Mouse (Mus musculus) forebrain, postnatal 0 days (tissue): ENCODE data around the gene Dbil5. TPM values are rescaled to one million over a fixed set of nuclear protein-coding genes. Genes with fewer than 3 reads are reported as not detected.

Experiments
- ATAC-seq: fragments of 200-750 bp; cut with Nextera tagmentation; 2 replicates; pipeline ENCODE4 v1.8.0; 2017; ENCODE audit warnings: mild to moderate bottlenecking, moderate library complexity
- DNase-seq: peaks from one replicate; pipeline ENCODE4 v3.0.0-alpha.2; 2015
- H3K27ac ChIP-seq: fragments of 300-500 bp; sonication (generic); 2 replicates; pipeline ENCODE4 v1.5.1; 2014; ENCODE audit warnings: low read depth, mild to moderate bottlenecking, antibody characterized with exemption, low read length, moderate library complexity, mixed read lengths
- H3K27me3 ChIP-seq: fragments of 300-500 bp; sonication (generic); 2 replicates; pipeline ENCODE4 v1.6.1; 2014; ENCODE audit warnings: mild to moderate bottlenecking, low read length, mixed read lengths; ENCODE audit not compliant: insufficient read depth
- H3K36me3 ChIP-seq: fragments of 300-500 bp; sonication (generic); 2 replicates; pipeline ENCODE4 v1.6.1; 2014; ENCODE audit warnings: mild to moderate bottlenecking, moderate library complexity; ENCODE audit not compliant: insufficient read depth
- H3K4me1 ChIP-seq: fragments of 300-500 bp; sonication (generic); 2 replicates; pipeline ENCODE4 v1.6.1; 2014; ENCODE audit warnings: antibody characterized with exemption; ENCODE audit not compliant: insufficient read depth
- H3K4me2 ChIP-seq: fragments of 300-500 bp; sonication (generic); 2 replicates; pipeline ENCODE4 v1.6.1; 2014; ENCODE audit warnings: low read depth, mild to moderate bottlenecking, moderate library complexity
- H3K4me3 ChIP-seq: fragments of 300-500 bp; sonication (generic); 2 replicates; pipeline ENCODE4 v1.5.1; 2014; ENCODE audit warnings: low read depth, low read length, mixed read lengths
- H3K9ac ChIP-seq: fragments of 300-500 bp; sonication (generic); 2 replicates; pipeline ENCODE4 v1.6.1; 2014; ENCODE audit warnings: mild to moderate bottlenecking
- H3K9me3 ChIP-seq: fragments of 300-500 bp; sonication (generic); 2 replicates; pipeline ENCODE4 v1.6.1; 2016; ENCODE audit warnings: low read length
- CTCF ChIP-seq: sonication (generic); IDR thresholded peaks from 2 replicates; pipeline ENCODE4 v1.5.1; 2016; ENCODE audit warnings: antibody characterized with exemption, control low read depth, low read depth
- WGBS: fragments of 180-500 bp; shearing (Covaris S2); extraction: QIAGEN DNeasy Blood & Tissue Kit; methylation state at CpG from one replicate; pipeline ENCODE4 v1.1.7; 2014; 5-methylcytosine and 5-hydroxymethylcytosine counted together
- polyA plus RNA-seq: library from polyadenylated mRNA; unstranded; fragments of >200 nt; fragmentation: Nextera tagmentation; extraction: Ambion mirVana; gene quantifications from 2 replicates; pipeline ENCODE4 v1.2.1, GENCODE M21; 2015
- total RNA-seq: library from RNA; depleted of rRNA; stranded (reverse); fragments of >200 nt; gene quantifications from 2 replicates; pipeline ENCODE4 v1.2.3, GENCODE M21; 2014

The Dbil5 gene
- total and polyA plus RNA-seq, 2 experiments from 2014 or later, result 0.43 to 1.2 TPM

GRCm38 (mm10) chr11:76239750-76240149 lies 22.3 kb downstream of the Dbil5 start:
- ATAC-seq (no peak), DNase-seq (no peak)
- Histone ChIP-seq H3K27me3 (no peaks in the 10 kb centered on the region), H3K4me3 (no peak overlapping the region), H3K9ac (no peak overlapping the region), H3K27ac (no peak overlapping the region), H3K4me2 (no peak overlapping the region), H3K9me3 (no peaks in the 10 kb centered on the region), H3K36me3 (peaks cover 23% of the 10 kb centered on the region), H3K4me1 (peaks cover 6% of the 10 kb centered on the region; the same call in 1 of the 2 replicates)
- 97% methylated on average over 2 of the region's 2 CpGs for WGBS
- TF ChIP-seq CTCF, result no peak

GRCm38 (mm10) chr11:76242901-76243810 lies 25.7 kb downstream of the Dbil5 start, which contains the start of the genes Mrm3 and Glod4:
Gene Mrm3, plus strand, starts transcription at chr11:76243715.
Gene Glod4, minus strand, starts transcription at chr11:76243725.
- no peak for TF ChIP-seq CTCF

GRCm38 (mm10) chr11:76243811-76244546 lies 26.6 kb downstream of the Dbil5 start:
- H3K36me3 ChIP-seq, result peaks cover 16% of the 10 kb centered on the region
- ATAC-seq (peak; percentile 42), DNase-seq (peak; percentile 50)
- no peaks in the 10 kb centered on the region for H3K9me3 ChIP-seq
- no peaks in the 10 kb centered on the region for H3K27me3 ChIP-seq
- H3K4me3 ChIP-seq, result peak overlapping the region; percentile 83
- peaks cover 6% of the 10 kb centered on the region; the same call in 1 of the 2 replicates for H3K4me1 ChIP-seq
- TF ChIP-seq CTCF, result no peak
- peak overlapping the region; percentile 82 for H3K27ac ChIP-seq
- 4% methylated on average over 34 of the region's 34 CpGs for WGBS
- H3K9ac ChIP-seq, result peak overlapping the region; percentile 74
- peak overlapping the region; percentile 76 for H3K4me2 ChIP-seq

More at GRCm38 (mm10) chr11:76242901-76243810, 25.7 kb downstream of the Dbil5 start, which contains the start of the genes Mrm3 and Glod4:
- Histone ChIP-seq H3K4me1 (peaks cover 6% of the 10 kb centered on the region; the same call in 1 of the 2 replicates), H3K9me3 (no peaks in the 10 kb centered on the region), H3K27me3 (no peaks in the 10 kb centered on the region), H3K4me3 (peak within 1 kb of the TSS; percentile 83), H3K27ac (peak within 1 kb of the TSS; percentile 82), H3K9ac (peak within 1 kb of the TSS; percentile 74), H3K36me3 (peaks cover 9% of the 10 kb centered on the region), H3K4me2 (peak within 1 kb of the TSS; percentile 76)
- 1% methylated on average over 61 of the region's 61 CpGs for WGBS
- peak; percentile 96 for ATAC-seq
- peak; percentile 97 for DNase-seq

GRCm38 (mm10) chr11:76246439-76246838 lies 29.0 kb downstream of the Dbil5 start:
- Histone ChIP-seq H3K9me3 (no peaks in the 10 kb centered on the region), H3K36me3 (peaks cover 30% of the 10 kb centered on the region), H3K27ac (no peak overlapping the region), H3K4me1 (peaks cover 6% of the 10 kb centered on the region; the same call in 1 of the 2 replicates), H3K4me3 (no peak overlapping the region), H3K4me2 (no peak overlapping the region), H3K9ac (no peak overlapping the region), H3K27me3 (no peaks in the 10 kb centered on the region)
- TF ChIP-seq CTCF, result no peak
- no peak for DNase-seq
- ATAC-seq, result no peak

- no peak for ATAC-seq
- WGBS, result 50% methylated on average over 2 of the region's 2 CpGs
- Histone ChIP-seq H3K4me3 (no peak overlapping the region), H3K4me2 (no peak overlapping the region), H3K27ac (no peak overlapping the region), H3K36me3 (peaks cover 30% of the 10 kb centered on the region), H3K9me3 (no peaks in the 10 kb centered on the region), H3K4me1 (peaks cover 6% of the 10 kb centered on the region; the same call in 1 of the 2 replicates), H3K27me3 (no peaks in the 10 kb centered on the region), H3K9ac (no peak overlapping the region)
- 0 out of 2 replicates have a peak, but pooled peaks have one; percentile 21 for TF ChIP-seq CTCF
- DNase-seq, result no peak
Measured at GRCm38 (mm10) chr11:76247239-76247638, 29.8 kb downstream of the Dbil5 start.

- ATAC-seq (no peak), DNase-seq (no peak)
- no peaks in the 10 kb centered on the region for H3K9me3 ChIP-seq
- no peak overlapping the region for H3K4me2 ChIP-seq
- peaks cover 30% of the 10 kb centered on the region for H3K36me3 ChIP-seq
- no peaks in the 10 kb centered on the region for H3K27me3 ChIP-seq
- H3K9ac ChIP-seq, result no peak overlapping the region
- no peak overlapping the region for H3K4me3 ChIP-seq
- H3K4me1 ChIP-seq, result no peaks in the 10 kb centered on the region
- H3K27ac ChIP-seq, result no peak overlapping the region
- no peak for TF ChIP-seq CTCF
- 50% methylated on average over 3 of the region's 3 CpGs for WGBS
Measured at GRCm38 (mm10) chr11:76252036-76252435, 34.6 kb downstream of the Dbil5 start.
